Mouse (Mus musculus) liver, embryonic 12.5 days (tissue): ENCODE results near the gene Wwc1. TPM values are rescaled to one million over a fixed set of nuclear protein-coding genes. Genes with fewer than 3 reads are reported as not detected.

Experiments
- ATAC-seq: fragments of 200-750 bp; cut with Nextera tagmentation; 2 replicates; pipeline ENCODE4 v1.8.0; 2017; ENCODE audit warnings: moderate number of reproducible peaks, mild to moderate bottlenecking, moderate library complexity
- H3K27ac ChIP-seq: fragments of 300-500 bp; sonication (generic); 2 replicates; pipeline ENCODE4 v1.5.1; 2016; ENCODE audit warnings: mild to moderate bottlenecking
- H3K27me3 ChIP-seq: fragments of 300-500 bp; sonication (generic); replicated peaks from 2 replicates; pipeline ENCODE4 v1.6.1; 2016; ENCODE audit warnings: mild to moderate bottlenecking, moderate library complexity
- H3K36me3 ChIP-seq: fragments of 300-500 bp; sonication (generic); 2 replicates; pipeline ENCODE4 v1.6.1; 2016; ENCODE audit warnings: mild to moderate bottlenecking, moderate library complexity
- H3K4me1 ChIP-seq: fragments of 300-500 bp; sonication (generic); 2 replicates; pipeline ENCODE4 v1.6.1; 2016
- H3K4me2 ChIP-seq: fragments of 300-500 bp; sonication (generic); 2 replicates; pipeline ENCODE4 v1.6.1; 2016; ENCODE audit warnings: mild to moderate bottlenecking, moderate library complexity
- H3K4me3 ChIP-seq: fragments of 300-500 bp; sonication (generic); 2 replicates; pipeline ENCODE4 v1.5.1; 2016; ENCODE audit warnings: mild to moderate bottlenecking, moderate library complexity
- H3K9ac ChIP-seq: fragments of 300-500 bp; sonication (generic); 2 replicates; pipeline ENCODE4 v1.6.1; 2016; ENCODE audit warnings: mild to moderate bottlenecking, moderate library complexity
- H3K9me3 ChIP-seq: fragments of 300-500 bp; sonication (generic); replicated peaks from 2 replicates; pipeline ENCODE4 v1.6.1; 2016; ENCODE audit warnings: mild to moderate bottlenecking, moderate library complexity
- WGBS: fragments of 180-500 bp; shearing (Covaris S2); methylation state at CpG from one replicate; pipeline ENCODE4 v1.1.7; 2016; ENCODE audit not compliant: insufficient replicate concordance; 5-methylcytosine and 5-hydroxymethylcytosine counted together
- polyA plus RNA-seq: library from polyadenylated mRNA; unstranded; fragments of >200 nt; fragmentation: Nextera tagmentation; extraction: Ambion mirVana; gene quantifications from 2 replicates; pipeline ENCODE4 v1.2.1, GENCODE M21; 2016

Gene Wwc1
- polyA plus RNA-seq, 1 experiment from 2014 or later = 3.0 TPM

DNA sequence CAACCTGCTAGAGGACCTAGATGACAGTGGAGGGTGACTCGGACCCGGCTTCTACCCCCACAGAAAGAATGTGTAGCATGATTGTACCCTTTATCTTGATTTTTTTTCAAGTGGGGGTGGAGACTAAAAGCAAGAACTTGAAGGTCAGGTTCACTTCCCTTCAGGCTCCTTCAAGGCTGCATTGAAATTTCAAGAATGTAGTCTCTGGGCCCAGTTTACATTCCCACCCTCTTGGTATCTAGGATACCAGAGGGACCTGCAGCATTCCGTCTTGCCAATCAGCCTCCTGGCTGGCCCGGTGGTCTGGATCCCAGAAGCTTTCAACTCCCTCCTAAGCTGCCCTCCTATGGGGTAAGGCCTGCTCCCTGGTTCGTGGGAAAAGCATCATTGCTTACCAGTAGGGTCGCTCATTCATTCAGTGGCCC, 31.9 kb downstream of the Wwc1 start:
- H3K4me2 ChIP-seq = no peak overlapping the region
- no peak overlapping the region for H3K9ac ChIP-seq
- no peak for ATAC-seq
- H3K36me3 ChIP-seq = no peaks in the 10 kb centered on the region
- H3K4me1 ChIP-seq = peaks cover 25% of the 10 kb centered on the region
- WGBS = 38% methylated on average over 6 of the region's 6 CpGs
- H3K27me3 ChIP-seq = no peaks in the 10 kb centered on the region
- H3K9me3 ChIP-seq = no peaks in the 10 kb centered on the region
- no peak overlapping the region for H3K4me3 ChIP-seq
- H3K27ac ChIP-seq = no peak overlapping the region

DNA sequence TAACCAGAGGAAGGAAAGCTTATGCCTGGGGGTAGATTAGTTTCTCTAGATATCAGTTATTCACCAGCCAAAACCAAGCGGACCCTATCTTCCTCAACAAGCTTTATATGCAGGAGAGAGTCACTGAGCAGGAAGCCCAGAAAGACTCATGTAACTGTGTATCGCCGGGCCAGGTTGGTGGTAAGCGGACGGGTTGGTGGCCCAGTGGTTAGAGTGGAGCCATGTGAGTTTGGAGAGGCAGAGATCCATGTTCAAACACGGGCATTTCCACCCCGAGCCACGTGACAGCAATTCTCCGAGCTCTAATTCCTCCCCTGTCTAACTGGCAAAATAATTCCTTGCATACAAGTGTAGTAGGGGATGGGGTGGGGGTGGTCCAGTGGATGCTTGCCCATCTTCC, 32.4 kb downstream of the Wwc1 start:
- WGBS = 25% methylated on average over 9 of the region's 9 CpGs
- no peak for ATAC-seq
- H3K27me3 ChIP-seq = no peaks in the 10 kb centered on the region

DNA sequence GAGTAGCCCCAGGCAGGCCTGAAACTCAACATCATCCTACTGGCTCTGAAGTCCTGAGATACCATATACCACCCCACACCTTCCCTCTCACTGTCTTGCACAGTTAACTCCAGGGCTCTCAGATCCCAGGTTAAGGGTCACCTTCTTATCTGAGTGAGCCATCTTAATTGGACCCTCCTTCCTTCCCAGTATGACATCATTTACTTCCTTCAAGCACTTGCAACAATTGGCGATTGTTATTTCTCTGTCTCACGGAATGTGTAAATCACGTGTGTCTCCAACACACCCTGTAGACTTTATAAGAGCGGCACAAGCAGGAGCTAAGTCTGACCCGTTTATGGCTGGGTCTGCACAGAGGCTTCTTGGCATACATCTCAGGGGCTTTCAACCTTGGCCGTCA, 35.1 kb downstream of the Wwc1 start:
- Histone ChIP-seq H3K4me2 (no peak overlapping the region), H3K27me3 (no peaks in the 10 kb centered on the region), H3K4me1 (peaks cover 26% of the 10 kb centered on the region), H3K36me3 (no peaks in the 10 kb centered on the region), H3K9ac (no peak overlapping the region), H3K27ac (no peak overlapping the region), H3K9me3 (no peaks in the 10 kb centered on the region), H3K4me3 (no peak overlapping the region)
- whole genome bisulfite sequencing = 49% methylated on average over 6 of the region's 6 CpGs
- no peak for ATAC-seq

More for the DNA sequence above, 32.4 kb downstream of the Wwc1 start:
- no peak overlapping the region for H3K4me3 ChIP-seq
- peaks cover 25% of the 10 kb centered on the region for H3K4me1 ChIP-seq
- no peak overlapping the region for H3K9ac ChIP-seq
- no peaks in the 10 kb centered on the region for H3K36me3 ChIP-seq
- no peak overlapping the region for H3K27ac ChIP-seq
- H3K9me3 ChIP-seq = no peaks in the 10 kb centered on the region
- no peak overlapping the region for H3K4me2 ChIP-seq

DNA sequence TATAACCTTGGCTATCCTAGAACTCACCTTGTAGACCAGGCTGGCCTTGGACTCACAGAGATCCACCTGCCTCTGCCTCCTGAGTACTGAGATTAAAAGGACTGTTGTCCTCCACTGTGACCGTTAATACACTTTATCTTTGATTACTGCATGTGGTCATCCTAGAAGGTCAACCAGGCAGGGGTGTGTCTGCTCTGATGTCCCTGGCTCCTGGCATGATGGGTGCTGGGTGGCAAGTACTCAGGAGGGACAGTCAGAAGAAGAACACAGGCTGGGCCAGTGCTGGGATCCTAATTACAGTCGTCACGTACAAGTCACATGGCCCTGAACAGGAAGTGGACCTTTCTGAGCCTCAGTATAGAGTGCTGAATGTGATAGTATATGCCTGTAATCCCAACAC, 38.7 kb downstream of the Wwc1 start:
- no peak overlapping the region for H3K27ac ChIP-seq
- 33% methylated on average over 3 of the region's 3 CpGs for WGBS
- no peaks in the 10 kb centered on the region for H3K36me3 ChIP-seq
- no peak overlapping the region for H3K4me2 ChIP-seq
- no peaks in the 10 kb centered on the region for H3K27me3 ChIP-seq
- no peak overlapping the region for H3K9ac ChIP-seq
- H3K9me3 ChIP-seq = no peaks in the 10 kb centered on the region
- peak; percentile 35; the same call in 1 of the 2 replicates for ATAC-seq
- 0 out of 2 replicates have a peak, but pooled peaks cover 5% of the 10 kb centered on the region for H3K4me1 ChIP-seq
- no peak overlapping the region for H3K4me3 ChIP-seq

DNA sequence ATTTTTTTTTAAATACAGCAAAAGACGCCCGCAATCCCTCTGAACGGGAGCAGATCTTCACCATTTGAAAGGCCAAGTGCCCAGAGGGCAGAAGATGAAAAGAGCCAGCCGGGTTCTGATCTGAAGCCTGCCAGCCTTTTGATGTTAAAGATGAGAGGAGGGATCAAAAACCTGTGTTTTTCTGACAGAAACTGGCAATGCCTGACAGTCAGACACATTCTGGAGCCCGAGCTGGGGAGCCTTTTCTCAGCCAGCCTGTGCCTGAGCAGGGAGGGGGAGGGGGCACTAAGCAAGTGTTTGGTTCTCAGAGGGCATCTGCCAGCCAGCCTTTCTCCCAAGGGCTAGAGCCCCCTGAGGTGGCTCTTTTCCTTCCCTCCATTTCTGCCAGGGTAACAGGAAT, 39.3 kb downstream of the Wwc1 start:
- no peak for ATAC-seq
- H3K4me3 ChIP-seq = no peak overlapping the region
- H3K9me3 ChIP-seq = no peaks in the 10 kb centered on the region
- 59% methylated on average over 5 of the region's 5 CpGs for WGBS
- H3K36me3 ChIP-seq = no peaks in the 10 kb centered on the region
- H3K27me3 ChIP-seq = no peaks in the 10 kb centered on the region
- 0 out of 2 replicates have a peak, but pooled peaks cover 5% of the 10 kb centered on the region for H3K4me1 ChIP-seq
- H3K27ac ChIP-seq = no peak overlapping the region
- H3K4me2 ChIP-seq = no peak overlapping the region
- H3K9ac ChIP-seq = no peak overlapping the region

DNA sequence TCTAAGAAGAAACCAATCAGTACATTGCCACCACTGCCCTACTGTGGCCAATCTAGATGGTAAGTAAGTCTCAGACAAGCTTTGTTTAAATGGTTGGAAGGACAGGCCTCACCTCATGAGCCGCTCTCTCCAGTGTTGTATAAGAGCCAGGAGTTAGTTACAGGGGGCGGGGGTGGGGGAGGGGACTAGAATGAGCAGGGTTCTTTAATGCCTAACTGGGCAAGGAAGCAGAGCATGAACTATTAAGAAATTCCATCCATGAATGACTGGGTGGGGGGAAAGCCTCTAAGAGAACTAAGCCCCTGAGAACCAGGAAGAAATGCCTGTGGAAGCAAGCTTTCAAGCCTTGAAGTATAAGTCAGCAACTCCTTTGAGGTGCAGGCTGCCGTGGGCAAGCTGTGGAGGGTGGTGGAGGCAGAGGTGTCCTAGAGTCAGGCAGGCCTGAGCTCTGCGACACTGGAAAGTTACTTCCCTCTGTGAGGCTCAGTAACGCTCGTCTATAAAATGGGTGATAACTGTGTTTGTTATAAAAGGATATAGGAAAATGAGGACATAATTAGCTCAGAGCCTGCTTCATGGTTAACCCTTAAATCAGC, 41.4 kb downstream of the Wwc1 start:
- 55% methylated on average over 6 of the region's 6 CpGs for WGBS
- Histone ChIP-seq H3K9me3 (no peaks in the 10 kb centered on the region), H3K36me3 (no peaks in the 10 kb centered on the region), H3K27ac (no peak overlapping the region), H3K4me3 (no peak overlapping the region), H3K4me2 (no peak overlapping the region), H3K9ac (no peak overlapping the region), H3K27me3 (peaks cover 2% of the 10 kb centered on the region; the same call in 1 of the 2 replicates), H3K4me1 (0 out of 2 replicates have a peak, but pooled peaks cover 5% of the 10 kb centered on the region)
- ATAC-seq = no peak

DNA sequence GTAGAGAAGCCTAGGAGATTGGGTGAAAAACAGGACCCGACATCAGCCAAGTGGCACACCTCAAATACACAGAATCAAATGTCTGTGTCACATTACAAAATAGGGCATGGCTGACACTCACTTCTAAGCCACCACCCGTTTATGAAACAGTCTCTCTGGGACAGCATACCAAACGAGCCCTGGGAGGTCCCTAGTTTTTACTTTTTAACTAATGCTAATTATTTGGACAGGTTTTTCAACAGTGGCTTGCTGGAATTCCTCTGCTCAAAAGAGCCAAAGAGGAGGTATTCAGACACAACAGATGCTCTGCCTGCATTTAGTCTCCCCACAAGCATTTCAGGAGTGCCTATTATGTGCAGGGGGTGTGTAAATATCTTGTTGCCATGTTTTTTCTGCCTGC, 44.7 kb downstream of the Wwc1 start:
- no peak overlapping the region for H3K4me3 ChIP-seq
- H3K9me3 ChIP-seq = no peaks in the 10 kb centered on the region
- no peak overlapping the region for H3K27ac ChIP-seq
- no peak overlapping the region for H3K9ac ChIP-seq
- no peak for ATAC-seq
- peaks cover 5% of the 10 kb centered on the region; the same call in 1 of the 2 replicates for H3K27me3 ChIP-seq
- H3K36me3 ChIP-seq = no peaks in the 10 kb centered on the region
- H3K4me2 ChIP-seq = no peak overlapping the region
- WGBS = 53% methylated on average over 3 of the region's 3 CpGs
- H3K4me1 ChIP-seq = no peaks in the 10 kb centered on the region

DNA sequence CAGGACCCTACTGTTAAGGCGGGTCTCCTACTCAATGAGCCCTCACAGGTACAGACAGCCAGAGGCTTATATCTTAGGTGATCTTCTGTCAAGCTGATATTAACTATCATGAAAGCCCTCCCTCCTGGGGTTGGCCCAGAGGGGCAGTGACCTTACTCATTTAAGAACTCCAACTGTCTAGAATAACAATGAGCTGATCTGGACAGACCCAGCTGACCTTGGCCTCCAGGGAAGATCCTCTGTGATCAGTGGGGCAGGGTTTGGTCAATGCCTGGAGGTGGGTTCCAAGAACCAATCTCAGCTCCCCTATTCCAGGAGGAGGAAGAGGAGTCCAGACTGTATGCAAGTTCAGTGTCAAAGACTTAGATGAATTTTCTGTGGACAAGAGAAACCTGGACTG, 45.2 kb downstream of the Wwc1 start:
- no peaks in the 10 kb centered on the region for H3K36me3 ChIP-seq
- no peaks in the 10 kb centered on the region for H3K4me1 ChIP-seq
- no peaks in the 10 kb centered on the region for H3K9me3 ChIP-seq
- H3K9ac ChIP-seq = no peak overlapping the region
- H3K27me3 ChIP-seq = peaks cover 5% of the 10 kb centered on the region; the same call in 1 of the 2 replicates
- no peak overlapping the region for H3K4me3 ChIP-seq
- 60% methylated on average over 1 of the region's 1 CpGs for WGBS
- no peak overlapping the region for H3K27ac ChIP-seq
- no peak overlapping the region for H3K4me2 ChIP-seq
- ATAC-seq = no peak

DNA sequence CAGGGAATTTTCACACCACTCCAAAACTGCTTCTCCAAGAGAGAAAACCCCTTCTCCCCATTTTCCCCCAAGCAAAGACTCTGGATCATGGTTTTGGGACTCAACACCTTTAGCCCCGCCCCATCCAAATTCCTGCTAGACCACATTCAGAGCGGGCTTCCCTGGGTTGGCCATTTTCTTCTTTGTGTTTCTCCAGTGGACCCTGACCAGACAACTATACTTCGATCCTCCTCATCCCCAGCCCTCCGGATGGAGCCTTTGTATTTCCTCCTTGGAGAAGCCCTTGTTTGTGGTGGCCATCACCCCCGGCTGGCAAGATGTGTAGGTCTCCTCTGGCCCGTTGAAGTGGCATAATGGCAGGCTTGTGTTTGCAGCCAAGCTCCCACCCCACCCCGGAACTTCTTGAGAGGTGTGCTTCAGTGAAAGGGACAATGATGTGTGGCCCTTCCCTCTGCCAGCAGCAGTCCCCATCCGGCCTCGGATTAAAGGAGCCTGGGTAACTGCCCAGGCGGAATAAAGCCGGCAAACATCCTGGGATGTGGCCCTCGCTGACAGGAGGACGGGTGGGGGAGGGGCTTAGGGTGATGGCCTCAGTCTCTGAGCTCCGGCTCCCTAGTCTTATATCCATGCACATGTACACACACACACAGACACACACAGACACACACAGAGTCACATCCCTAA, 46.8 kb downstream of the Wwc1 start:
- Histone ChIP-seq H3K27me3 (peaks cover 5% of the 10 kb centered on the region; the same call in 1 of the 2 replicates), H3K4me3 (no peak overlapping the region), H3K36me3 (no peaks in the 10 kb centered on the region), H3K9me3 (no peaks in the 10 kb centered on the region), H3K27ac (no peak overlapping the region), H3K4me2 (no peak overlapping the region), H3K4me1 (no peaks in the 10 kb centered on the region), H3K9ac (no peak overlapping the region)
- ATAC-seq = no peak
- 31% methylated on average over 14 of the region's 14 CpGs for WGBS

DNA sequence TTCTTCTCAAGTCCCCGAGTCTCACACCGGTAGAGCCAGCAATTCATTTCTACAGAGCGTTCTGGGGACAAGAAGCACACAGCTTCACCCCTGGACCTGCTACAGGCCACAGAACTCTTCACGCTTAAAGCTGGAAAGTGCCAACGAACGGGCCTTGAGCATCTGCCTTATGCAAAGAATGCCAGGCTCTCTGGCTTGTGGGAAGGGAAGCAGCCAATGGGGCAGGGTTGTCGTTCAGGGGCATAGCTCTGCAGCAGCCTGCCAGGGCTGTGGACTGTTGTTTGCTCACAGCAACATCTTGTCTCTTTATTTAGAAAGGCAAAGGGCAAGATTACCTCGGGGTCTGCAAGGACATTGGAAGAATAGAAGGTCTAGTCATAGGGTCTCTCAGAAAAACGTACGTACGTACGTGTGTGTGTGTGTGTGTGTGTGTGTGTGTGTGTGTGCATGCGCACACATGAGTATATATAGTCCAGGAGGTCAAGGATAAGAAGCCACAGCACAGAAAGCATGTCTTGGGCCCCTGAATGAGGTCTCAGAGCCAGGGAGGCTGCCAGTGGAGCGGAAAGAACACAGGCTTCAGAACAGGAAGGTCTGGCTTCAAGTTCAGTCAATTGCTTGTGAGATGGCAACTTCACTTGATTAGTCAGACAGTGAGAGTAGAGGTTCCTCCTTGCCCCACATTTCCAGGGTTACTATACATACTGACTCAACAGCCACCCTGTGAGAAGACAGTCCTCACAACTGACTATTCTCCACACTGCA, 48.0 kb downstream of the Wwc1 start:
- Histone ChIP-seq H3K4me3 (no peak overlapping the region), H3K36me3 (no peaks in the 10 kb centered on the region), H3K4me2 (no peak overlapping the region), H3K4me1 (no peaks in the 10 kb centered on the region), H3K9ac (no peak overlapping the region), H3K9me3 (no peaks in the 10 kb centered on the region), H3K27me3 (peaks cover 5% of the 10 kb centered on the region; the same call in 1 of the 2 replicates), H3K27ac (no peak overlapping the region)
- no peak for ATAC-seq
- WGBS = 68% methylated on average over 14 of the region's 14 CpGs

DNA sequence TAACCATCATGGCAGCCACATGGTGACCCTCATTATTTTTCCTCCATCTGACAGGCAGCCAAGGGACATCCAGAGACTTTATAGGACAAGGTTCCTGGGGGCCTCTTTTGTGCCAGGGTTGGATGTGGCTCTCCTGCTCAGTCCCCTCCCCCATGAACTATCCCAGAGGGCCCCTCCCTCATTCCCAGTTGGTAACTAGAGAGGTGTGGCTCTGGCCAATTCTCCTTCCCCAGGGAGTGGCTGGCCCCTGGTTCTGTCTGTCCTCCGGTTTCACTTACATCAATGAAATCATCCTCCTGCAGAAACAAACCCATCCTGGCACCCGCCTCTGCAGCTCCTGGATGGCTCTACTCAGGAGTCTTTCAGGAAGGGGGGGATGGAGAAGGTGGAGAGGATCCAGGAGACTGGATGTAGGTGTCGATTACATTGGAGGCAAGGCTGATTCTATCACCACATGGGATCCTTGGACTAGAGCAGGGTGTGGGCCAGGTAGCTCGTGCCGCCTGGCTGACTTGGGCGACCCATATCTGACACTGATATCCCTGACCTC, 49.7 kb downstream of the Wwc1 start:
- no peaks in the 10 kb centered on the region for H3K36me3 ChIP-seq
- WGBS = 77% methylated on average over 6 of the region's 6 CpGs
- no peak for ATAC-seq

DNA sequence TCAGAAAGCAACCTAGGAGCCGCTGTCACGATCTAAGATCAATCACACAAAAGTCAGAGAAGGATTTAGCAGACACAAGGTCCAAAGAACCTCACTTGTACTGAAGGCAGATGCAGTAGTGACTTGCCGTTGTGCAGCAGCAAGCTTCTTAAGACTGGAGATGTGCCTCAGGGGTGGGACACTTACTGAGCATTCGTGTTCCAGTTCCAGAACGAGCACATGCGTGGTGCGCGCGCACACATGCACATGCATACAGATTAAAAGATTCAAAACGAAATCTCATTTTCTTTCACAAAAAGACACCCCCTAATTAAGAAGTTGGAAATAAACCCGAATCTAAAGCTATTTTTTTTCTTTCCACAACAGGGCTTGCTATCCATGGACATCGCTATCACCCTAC, 51.9 kb downstream of the Wwc1 start:
- WGBS = 81% methylated on average over 12 of the region's 12 CpGs
- H3K4me3 ChIP-seq = no peak overlapping the region
- H3K4me2 ChIP-seq = no peak overlapping the region
- no peak overlapping the region for H3K9ac ChIP-seq
- no peaks in the 10 kb centered on the region for H3K27me3 ChIP-seq
- H3K36me3 ChIP-seq = no peaks in the 10 kb centered on the region
- H3K4me1 ChIP-seq = no peaks in the 10 kb centered on the region
- no peak for ATAC-seq
- no peak overlapping the region for H3K27ac ChIP-seq
- no peaks in the 10 kb centered on the region for H3K9me3 ChIP-seq

More for the DNA sequence above, 49.7 kb downstream of the Wwc1 start:
- H3K4me3 ChIP-seq = no peak overlapping the region
- no peak overlapping the region for H3K9ac ChIP-seq
- no peak overlapping the region for H3K4me2 ChIP-seq
- H3K9me3 ChIP-seq = no peaks in the 10 kb centered on the region
- peaks cover 5% of the 10 kb centered on the region; the same call in 1 of the 2 replicates for H3K27me3 ChIP-seq
- H3K27ac ChIP-seq = no peak overlapping the region
- no peaks in the 10 kb centered on the region for H3K4me1 ChIP-seq
